Mouse (Mus musculus): ENCODE data around the gene Gm5039. TPM values are rescaled to one million over a fixed set of nuclear protein-coding genes. Genes with fewer than 3 reads are reported as not detected.

The Gm5039 gene
- total and polyA plus RNA-seq, 3 experiments: 0.06 TPM; not detected in 2

- Histone ChIP-seq H3K4me1 (ENCODE audit: control insufficient read depth in 1 of 2, insufficient read depth in 2 of 2, low read length in 2 of 2) (peaks cover 9 to 27% of the 10 kb centered on the region in 2 experiments), H3K79me2 (ENCODE audit: control insufficient read depth, insufficient read depth, low read length, poor library complexity) (peaks cover 2% of the 10 kb centered on the region; the same call in 1 of the 2 replicates), H3K9ac (ENCODE audit: control insufficient read depth, low read depth, low read length, poor library complexity, severe bottlenecking) (no peak overlapping the region), H3K36me3 (ENCODE audit: control insufficient read depth in 1 of 2, insufficient read depth in 2 of 2, low read length in 2 of 2) (peaks cover 0 to 21% of the 10 kb centered on the region in 2 experiments; a peak in 3 of 4 replicates), H3K27ac (ENCODE audit: control insufficient read depth, low read depth, low read length) (no peak overlapping the region), H3K9me3 (replicated peaks; ENCODE audit: insufficient read depth, low read length) (no peaks in the 10 kb centered on the region), H3K4me3 (ENCODE audit: control insufficient read depth in 1 of 2, insufficient read depth in 1 of 2, low read depth in 2 of 2, low read length in 2 of 2) (no peak overlapping the region), H3K27me3 (ENCODE audit: control insufficient read depth in 1 of 2, insufficient read depth in 2 of 2, low read length in 2 of 2) (no peaks in the 10 kb centered on the region)
- TF ChIP-seq USF1 (IDR thresholded peaks at IDR 0.05; ENCODE audit: low read depth, low read length) (no peak), KAT2A (conservative IDR thresholded peaks at IDR 0.05; ENCODE audit: low read depth, low read length) (no peak), JUND (IDR thresholded peaks at IDR 0.05; ENCODE audit: low read depth, low read length) (no peak), POLR2AphosphoS2 (IDR thresholded peaks at IDR 0.05; ENCODE audit: low read length) (no peak), UBTF (IDR thresholded peaks at IDR 0.05; ENCODE audit: borderline replicate concordance, insufficient read depth, low read depth, low read length) (no peak), MAX (IDR thresholded peaks at IDR 0.05; ENCODE audit: low read length) (no peak), GATA1 (IDR thresholded peaks at IDR 0.05; ENCODE audit: low read depth, low read length) (no peak), BHLHE40 (IDR thresholded peaks at IDR 0.05; ENCODE audit: borderline replicate concordance, low read depth, low read length) (no peak), SIN3A (IDR thresholded peaks at IDR 0.05; ENCODE audit: low read length) (no peak), USF2 (IDR thresholded peaks at IDR 0.05; ENCODE audit: borderline replicate concordance in 1 of 2, insufficient read depth in 1 of 2, low read depth in 1 of 2, low read length in 2 of 2) (no peak), SMC3 (IDR thresholded peaks at IDR 0.05; ENCODE audit: low read depth, low read length) (no peak), ELF1 (IDR thresholded peaks at IDR 0.05; ENCODE audit: low read depth, low read length) (no peak), ZC3H11A (IDR thresholded peaks at IDR 0.05; ENCODE audit: low read depth, low read length) (no peak)
- DNase-seq (ENCODE audit: low read depth, low spot score): no peak
These were observed 43.8 kb upstream of the Gm5039 start for GRCm38 (mm10) chr12:88367673-88368072.

GRCm38 (mm10) chr12:88361120-88361445 is 37.3 kb upstream of the Gm5039 start:
- peak; percentile 54 for DNase-seq (ENCODE audit: low read depth, low spot score)
- peak overlapping the region; percentile 98 to 99 for H3K4me3 ChIP-seq (ENCODE audit: control insufficient read depth in 1 of 2, insufficient read depth in 1 of 2, low read depth in 2 of 2, low read length in 2 of 2)
- H3K4me1 ChIP-seq (ENCODE audit: control insufficient read depth in 1 of 2, insufficient read depth in 2 of 2, low read length in 2 of 2): peaks cover 0 to 5% of the 10 kb centered on the region in 2 experiments; a peak in 2 of 4 replicates
- peaks cover 0 to 9% of the 10 kb centered on the region in 2 experiments; a peak in 2 of 4 replicates for H3K36me3 ChIP-seq (ENCODE audit: control insufficient read depth in 1 of 2, insufficient read depth in 2 of 2, low read length in 2 of 2)
- H3K9ac ChIP-seq (ENCODE audit: control insufficient read depth, low read depth, low read length, poor library complexity, severe bottlenecking): peak overlapping the region; percentile 95
- H3K79me2 ChIP-seq (ENCODE audit: control insufficient read depth, insufficient read depth, low read length, poor library complexity): peaks cover 9% of the 10 kb centered on the region
- H3K27ac ChIP-seq (ENCODE audit: control insufficient read depth, low read depth, low read length): peak overlapping the region; percentile 75
- no peaks in the 10 kb centered on the region for H3K9me3 ChIP-seq (replicated peaks; ENCODE audit: insufficient read depth, low read length)
- no peaks in the 10 kb centered on the region for H3K27me3 ChIP-seq (ENCODE audit: control insufficient read depth in 1 of 2, insufficient read depth in 2 of 2, low read length in 2 of 2)
- TF ChIP-seq NELFE (IDR thresholded peaks at IDR 0.05; ENCODE audit: low read depth, low read length) (no peak), ZKSCAN1 (IDR thresholded peaks at IDR 0.05; ENCODE audit: low read depth, low read length) (peak; percentile 83; the same call in 1 of the 2 replicates)
